Mouse (Mus musculus) liver, embryonic 14 days (tissue): ENCODE data around the gene Mamstr. TPM values are rescaled to one million over a fixed set of nuclear protein-coding genes. Genes with fewer than 3 reads are reported as not detected.

Source experiments
- polyA plus RNA-seq: library from polyadenylated mRNA; depleted of rRNA; stranded (reverse); fragments of >200 nt; gene quantifications from 2 replicates; pipeline ENCODE4 v1.2.3, GENCODE M21; 2012; rRNA removed

Gene Mamstr
- 0.37 and 0.43 TPM in 2 replicates for polyA plus RNA-seq

GRCm38 (mm10) chr7:45639561-45640027 is at the start of gene Mamstr:
Gene Mamstr, plus strand, starts transcription at chr7:45639977.

GRCm38 (mm10) chr7:45617042-45617695 is 22.6 kb upstream of the Mamstr start, which contains the start of gene Fut1:
Gene Fut1, plus strand, starts transcription at chr7:45617289.

GRCm38 (mm10) chr7:45621443-45621842 is 18.3 kb upstream of the Mamstr start, which contains the start of gene Izumo1:
Gene Izumo1, plus strand, starts transcription at chr7:45621811.

GRCm38 (mm10) chr7:45627261-45627660 is 12.5 kb upstream of the Mamstr start, which contains the start of gene Rasip1:
Gene Rasip1, plus strand, starts transcription at chr7:45627488.

GRCm38 (mm10) chr7:45666161-45666560 is 26.4 kb downstream of the Mamstr start, which contains the start of gene Fut2:
Gene Fut2, minus strand, starts transcription at chr7:45666394.

GRCm38 (mm10) chr7:45683396-45684050 is 43.7 kb downstream of the Mamstr start, which contains the start of gene Ntn5:
Gene Ntn5, plus strand, starts transcription at chr7:45684022.

GRCm38 (mm10) chr7:45693921-45694591 is 54.3 kb downstream of the Mamstr start, which contains the start of gene Sec1:
Gene Sec1, minus strand, starts transcription at chr7:45694402.

Other genes starting within 250 kb of the Mamstr start
- 208 and 214 TPM in 2 replicates for gene Snrnp70, start 244.2 kb upstream of the Mamstr start, polyA plus RNA-seq
- 0.01 TPM in 1 of 2 replicates, not detected in the other for gene Kcna7, start 234.3 kb upstream of the Mamstr start, polyA plus RNA-seq
- 0.17 and 0.23 TPM in 2 replicates for gene Ntf5, start 226.3 kb upstream of the Mamstr start, polyA plus RNA-seq
- gene Lhb, start 219.2 kb upstream of the Mamstr start, polyA plus RNA-seq, result not detected in 2 replicates
- 2.8 and 2.9 TPM in 2 replicates for gene Gys1, start 205.1 kb upstream of the Mamstr start, polyA plus RNA-seq
- gene Ruvbl2, start 201.9 kb upstream of the Mamstr start, polyA plus RNA-seq, result 66.7 and 69.1 TPM in 2 replicates
- 1,332 and 1,795 TPM in 2 replicates for gene Ftl1, start 180.1 kb upstream of the Mamstr start, polyA plus RNA-seq
- gene Bax, start 173.1 kb upstream of the Mamstr start, polyA plus RNA-seq, result 52.2 and 58.7 TPM in 2 replicates
- gene Tulp2, start 158.1 kb upstream of the Mamstr start, polyA plus RNA-seq, result 0.18 and 0.29 TPM in 2 replicates
- 0.06 TPM in 1 of 2 replicates, not detected in the other for gene Gm45808, start 153.2 kb upstream of the Mamstr start, polyA plus RNA-seq
- gene Dhdh, start 151.2 kb upstream of the Mamstr start, polyA plus RNA-seq, result 2.0 and 2.2 TPM in 2 replicates
- gene Nucb1, start 129.6 kb upstream of the Mamstr start, polyA plus RNA-seq, result 55.1 and 58.3 TPM in 2 replicates
- 112 and 129 TPM in 2 replicates for gene Ppp1r15a, start 113.7 kb upstream of the Mamstr start, polyA plus RNA-seq
- 0.75 and 0.86 TPM in 2 replicates for gene Plekha4, start 113.6 kb upstream of the Mamstr start, polyA plus RNA-seq
- gene Hsd17b14, start 85.1 kb upstream of the Mamstr start, polyA plus RNA-seq, result 1.1 and 1.7 TPM in 2 replicates
- 35.6 and 40.6 TPM in 2 replicates for gene Bcat2, start 69.8 kb upstream of the Mamstr start, polyA plus RNA-seq
- not detected in 2 replicates for gene Fgf21, start 24.5 kb upstream of the Mamstr start, polyA plus RNA-seq
- 0.01 TPM in 1 of 2 replicates, not detected in the other for gene Fut1, start 22.7 kb upstream of the Mamstr start, polyA plus RNA-seq
- gene Izumo1, start 18.2 kb upstream of the Mamstr start, polyA plus RNA-seq, result 0.09 and 0.10 TPM in 2 replicates
- gene Rasip1, start 12.5 kb upstream of the Mamstr start, polyA plus RNA-seq, result 2.0 and 2.2 TPM in 2 replicates
- not detected in 2 replicates for gene Fut2, start 26.4 kb downstream of the Mamstr start, polyA plus RNA-seq
- not detected in 2 replicates for gene Ntn5, start 44.0 kb downstream of the Mamstr start, polyA plus RNA-seq
- gene Sec1, start 54.4 kb downstream of the Mamstr start, polyA plus RNA-seq, result 0.02 TPM in 1 of 2 replicates, not detected in the other
- gene Car11, start 59.9 kb downstream of the Mamstr start, polyA plus RNA-seq, result 0.14 and 0.37 TPM in 2 replicates
- 0.67 TPM in 2 replicates for gene Dbp, start 65.1 kb downstream of the Mamstr start, polyA plus RNA-seq
- gene Rpl18, start 75.5 kb downstream of the Mamstr start, polyA plus RNA-seq, result 524 and 540 TPM in 2 replicates
- gene Sphk2, start 78.0 kb downstream of the Mamstr start, polyA plus RNA-seq, result 6.3 and 7.1 TPM in 2 replicates
- gene Fam83e, start 81.2 kb downstream of the Mamstr start, polyA plus RNA-seq, result 0.21 and 0.32 TPM in 2 replicates
- not detected in 2 replicates for gene Spaca4, start 85.8 kb downstream of the Mamstr start, polyA plus RNA-seq
- gene Lmtk3, start 143.8 kb downstream of the Mamstr start, polyA plus RNA-seq, result 0.13 and 0.24 TPM in 2 replicates
- gene Sult2b1, start 144.7 kb downstream of the Mamstr start, polyA plus RNA-seq, result 0.22 and 0.28 TPM in 2 replicates
- gene Cyth2, start 174.6 kb downstream of the Mamstr start, polyA plus RNA-seq, result 19.2 and 19.7 TPM in 2 replicates
- gene Kcnj14, start 184.8 kb downstream of the Mamstr start, polyA plus RNA-seq, result 0.08 TPM in 2 replicates
- 11.5 and 14.3 TPM in 2 replicates for gene Grwd1, start 191.0 kb downstream of the Mamstr start, polyA plus RNA-seq
- gene Kdelr1, start 232.8 kb downstream of the Mamstr start, polyA plus RNA-seq, result 52.6 and 59.3 TPM in 2 replicates
- 0.09 TPM in 2 replicates for gene Grin2d, start 238.4 kb downstream of the Mamstr start, polyA plus RNA-seq